Mouse (Mus musculus) hindbrain, embryonic 16.5 days (tissue): ENCODE measurements at regions not wholly inside any gene's neighbourhood (a gene's known extent, or its start where the extent isn't known, plus 50 kb on each side); places are given as distances from the start of the nearest gene placed in this dataset.

Source experiments
- ATAC-seq: fragments of 200-750 bp; cut with Nextera tagmentation; 2 replicates; pipeline ENCODE4 v1.8.0; 2017; ENCODE audit warnings: moderate TSS enrichment, moderate library complexity
- H3K27ac ChIP-seq: fragments of 300-500 bp; sonication (generic); 2 replicates; pipeline ENCODE4 v1.5.1; 2014; ENCODE audit warnings: low read depth, mild to moderate bottlenecking, control low read depth, low read length, moderate library complexity
- H3K27me3 ChIP-seq: fragments of 300-500 bp; sonication (generic); replicated peaks from 2 replicates; pipeline ENCODE4 v1.6.1; 2014; ENCODE audit warnings: low read length; ENCODE audit not compliant: control insufficient read depth, insufficient read depth
- H3K36me3 ChIP-seq: fragments of 300-500 bp; sonication (generic); 2 replicates; pipeline ENCODE4 v1.6.1; 2014; ENCODE audit warnings: mild to moderate bottlenecking, low read length, moderate library complexity, mixed read lengths; ENCODE audit not compliant: control insufficient read depth, insufficient read depth
- H3K4me1 ChIP-seq: fragments of 300-500 bp; sonication (generic); 2 replicates; pipeline ENCODE4 v1.6.1; 2014; ENCODE audit warnings: low read depth, low read length; ENCODE audit not compliant: control insufficient read depth, insufficient read depth
- H3K4me2 ChIP-seq: fragments of 300-500 bp; sonication (generic); 2 replicates; pipeline ENCODE4 v1.6.1; 2014; ENCODE audit warnings: mild to moderate bottlenecking, low read length, control low read depth, moderate library complexity
- H3K4me3 ChIP-seq: fragments of 300-500 bp; sonication (generic); 2 replicates; pipeline ENCODE4 v1.5.1; 2014; ENCODE audit warnings: mild to moderate bottlenecking, low read length, control low read depth, moderate library complexity
- H3K9ac ChIP-seq: fragments of 300-500 bp; sonication (generic); 2 replicates; pipeline ENCODE4 v1.6.1; 2014; ENCODE audit warnings: low read depth, mild to moderate bottlenecking, control low read depth, low read length, moderate library complexity
- H3K9me3 ChIP-seq: fragments of 300-500 bp; sonication (generic); 2 replicates; pipeline ENCODE4 v1.6.1; 2014; ENCODE audit warnings: mild to moderate bottlenecking, low read length, moderate library complexity; ENCODE audit not compliant: control insufficient read depth
- WGBS: fragments of 180-500 bp; shearing (Covaris S2); extraction: QIAGEN DNeasy Blood & Tissue Kit; methylation state at CpG from one replicate; pipeline ENCODE4 v1.1.7; 2014; 5-methylcytosine and 5-hydroxymethylcytosine counted together

DNA sequence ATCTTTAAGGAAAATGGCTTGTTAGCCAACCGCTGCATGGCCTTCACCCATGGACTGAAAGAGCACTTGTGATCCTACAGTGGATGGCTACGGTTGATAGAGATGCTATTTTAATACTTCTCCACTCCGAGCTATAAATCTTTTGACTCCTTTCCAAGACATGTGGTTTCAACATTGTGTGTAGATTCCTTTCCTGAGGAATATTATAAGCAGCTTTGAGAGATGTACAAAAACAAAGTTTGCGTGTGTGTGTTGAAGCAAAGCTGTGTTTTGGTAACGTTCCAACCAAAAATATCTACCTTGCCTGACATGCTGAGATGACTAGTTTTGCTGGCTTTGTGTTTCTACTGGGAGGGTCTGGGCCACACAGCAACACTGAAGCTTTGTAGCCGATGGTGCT, 83.0 kb downstream of the Zbtb18 start:
- WGBS: 79% methylated on average over 6 of the region's 6 CpGs
- Histone ChIP-seq H3K4me3 (no peak overlapping the region), H3K27me3 (no peaks in the 10 kb centered on the region), H3K9ac (no peak overlapping the region), H3K27ac (no peak overlapping the region), H3K4me2 (no peak overlapping the region), H3K4me1 (no peaks in the 10 kb centered on the region), H3K36me3 (no peaks in the 10 kb centered on the region), H3K9me3 (no peaks in the 10 kb centered on the region)
- no peak for ATAC-seq

- no peaks in the 10 kb centered on the region for H3K9me3 ChIP-seq
- no peak overlapping the region for H3K27ac ChIP-seq
- H3K4me3 ChIP-seq: no peak overlapping the region
- H3K4me1 ChIP-seq: no peaks in the 10 kb centered on the region
- no peaks in the 10 kb centered on the region for H3K27me3 ChIP-seq
- WGBS: 72% methylated on average over 2 of the region's 2 CpGs
- no peak overlapping the region for H3K4me2 ChIP-seq
- no peak overlapping the region for H3K9ac ChIP-seq
- H3K36me3 ChIP-seq: no peaks in the 10 kb centered on the region
- no peak for ATAC-seq
Observed at GRCm38 (mm10) chr1:177531791-177532190, 89.6 kb downstream of the Zbtb18 start.

DNA sequence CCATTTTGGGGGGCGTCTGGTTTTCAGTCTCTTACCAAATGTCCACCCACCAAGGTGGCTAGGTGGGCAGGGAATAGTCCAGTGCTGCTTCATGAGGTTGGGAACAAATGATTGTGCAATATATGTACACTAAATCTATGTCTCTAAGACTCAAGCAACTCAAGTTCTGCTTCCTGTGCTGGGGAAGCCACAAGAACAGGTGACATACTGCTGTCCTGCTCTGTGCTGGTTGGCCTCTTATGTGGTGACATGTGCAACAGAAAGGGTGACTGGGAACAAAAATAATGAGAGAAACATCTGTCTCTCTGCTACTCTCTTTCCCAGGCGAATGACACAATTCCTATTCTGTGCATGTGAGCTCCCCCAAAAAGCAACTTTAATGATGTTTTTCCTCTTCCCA, 90.5 kb downstream of the Zbtb18 start:
- 79% methylated on average over 2 of the region's 2 CpGs for WGBS
- ATAC-seq: no peak

GRCm38 (mm10) chr1:177533332-177533731, 91.2 kb downstream of the Zbtb18 start:
- no peak overlapping the region for H3K4me2 ChIP-seq
- ATAC-seq: no peak
- H3K27me3 ChIP-seq: no peaks in the 10 kb centered on the region
- no peak overlapping the region for H3K9ac ChIP-seq
- 87% methylated on average over 2 of the region's 2 CpGs for WGBS
- no peaks in the 10 kb centered on the region for H3K4me1 ChIP-seq
- H3K9me3 ChIP-seq: no peaks in the 10 kb centered on the region
- H3K27ac ChIP-seq: no peak overlapping the region
- no peaks in the 10 kb centered on the region for H3K36me3 ChIP-seq
- H3K4me3 ChIP-seq: no peak overlapping the region

More for the DNA sequence above, 90.5 kb downstream of the Zbtb18 start:
- no peaks in the 10 kb centered on the region for H3K36me3 ChIP-seq
- no peaks in the 10 kb centered on the region for H3K27me3 ChIP-seq
- no peaks in the 10 kb centered on the region for H3K9me3 ChIP-seq
- no peak overlapping the region for H3K27ac ChIP-seq
- H3K9ac ChIP-seq: no peak overlapping the region
- no peaks in the 10 kb centered on the region for H3K4me1 ChIP-seq
- H3K4me2 ChIP-seq: no peak overlapping the region
- H3K4me3 ChIP-seq: no peak overlapping the region

- no peaks in the 10 kb centered on the region for H3K9me3 ChIP-seq
Observed at GRCm38 (mm10) chr1:177545031-177545735, 103.0 kb downstream of the Zbtb18 start.

DNA sequence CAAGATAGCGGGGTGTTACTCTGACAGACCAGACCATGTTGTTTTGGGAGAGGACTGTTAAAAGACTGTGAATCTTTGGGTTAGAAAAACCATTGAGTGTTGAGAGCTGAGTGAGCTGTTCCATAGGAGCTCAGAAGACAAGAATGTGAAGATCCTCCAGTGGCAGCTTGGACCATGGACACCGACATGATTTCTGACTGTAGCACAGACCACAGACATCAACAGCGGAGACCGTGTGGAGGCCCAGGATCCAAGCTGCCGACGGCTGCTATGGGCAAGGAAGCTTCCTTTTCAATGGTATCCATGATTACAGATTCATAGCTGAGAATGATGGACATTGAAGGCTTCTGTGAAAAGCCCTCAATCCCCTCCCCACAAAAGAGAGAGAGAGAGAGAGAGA, 105.6 kb downstream of the Zbtb18 start:
- no peaks in the 10 kb centered on the region for H3K36me3 ChIP-seq
- no peak overlapping the region for H3K4me2 ChIP-seq
- no peaks in the 10 kb centered on the region for H3K9me3 ChIP-seq
- ATAC-seq: no peak
- no peaks in the 10 kb centered on the region for H3K4me1 ChIP-seq
- no peaks in the 10 kb centered on the region for H3K27me3 ChIP-seq
- H3K9ac ChIP-seq: no peak overlapping the region
- no peak overlapping the region for H3K4me3 ChIP-seq
- 89% methylated on average over 6 of the region's 6 CpGs for WGBS
- H3K27ac ChIP-seq: no peak overlapping the region

More at GRCm38 (mm10) chr1:177545031-177545735, 103.0 kb downstream of the Zbtb18 start:
- no peak for ATAC-seq
- Histone ChIP-seq H3K4me1 (no peaks in the 10 kb centered on the region), H3K4me2 (no peak overlapping the region), H3K27me3 (no peaks in the 10 kb centered on the region), H3K9ac (no peak overlapping the region), H3K4me3 (no peak overlapping the region), H3K36me3 (no peaks in the 10 kb centered on the region), H3K27ac (no peak overlapping the region)
- 84% methylated on average over 15 of the region's 15 CpGs for WGBS

DNA sequence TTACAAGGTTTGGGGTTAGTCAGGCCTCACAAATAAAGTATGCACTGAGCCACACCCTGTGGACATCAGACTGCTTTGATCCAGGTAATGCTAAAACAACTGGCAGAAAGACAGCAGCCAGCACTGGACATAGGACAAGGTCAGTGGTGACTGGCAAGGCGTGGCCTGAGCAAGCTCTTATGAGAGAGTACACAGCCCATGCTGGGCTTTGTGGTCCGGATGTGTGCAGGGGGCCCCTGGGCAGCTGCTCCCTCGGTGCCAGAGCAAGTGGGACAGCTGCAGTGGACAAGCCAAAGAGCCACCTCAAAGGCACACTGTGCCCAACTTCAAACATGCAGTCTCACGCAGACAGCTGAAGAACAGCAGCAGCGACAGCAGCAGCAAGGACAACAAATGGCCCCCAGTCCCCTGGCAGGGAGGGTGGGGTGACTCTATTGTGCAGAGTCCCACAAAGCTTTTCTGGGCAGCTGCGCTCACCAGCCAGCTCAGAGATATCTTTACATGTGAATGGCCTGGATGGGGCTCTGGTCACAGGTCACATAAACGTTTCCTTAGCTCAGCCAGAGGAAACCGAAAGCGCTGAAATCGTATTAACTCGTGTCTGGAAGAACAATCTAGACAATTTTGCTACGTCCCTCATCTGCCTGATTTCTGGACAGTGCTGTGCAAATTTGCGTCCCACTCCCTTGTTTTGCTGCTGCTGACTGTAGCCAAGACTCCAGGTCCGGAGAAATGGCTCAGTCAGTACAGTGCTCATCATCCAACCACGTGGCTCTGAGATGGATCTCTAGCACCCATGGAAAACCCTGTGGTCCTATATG, 113.5 kb downstream of the Zbtb18 start:
- Histone ChIP-seq H3K27ac (no peak overlapping the region), H3K9ac (0 out of 2 replicates have a peak overlapping the region, but pooled peaks have one; percentile 22), H3K9me3 (no peaks in the 10 kb centered on the region), H3K4me1 (peaks cover 5% of the 10 kb centered on the region), H3K27me3 (no peaks in the 10 kb centered on the region), H3K4me2 (peak overlapping the region; percentile 46), H3K4me3 (peak overlapping the region; percentile 21), H3K36me3 (no peaks in the 10 kb centered on the region)
- WGBS: 8% methylated on average over 15 of the region's 15 CpGs
- peak; percentile 72 for ATAC-seq

- Histone ChIP-seq H3K27me3 (no peaks in the 10 kb centered on the region), H3K4me1 (peaks cover 8% of the 10 kb centered on the region), H3K9ac (no peak overlapping the region), H3K4me3 (no peak overlapping the region), H3K27ac (no peak overlapping the region), H3K9me3 (no peaks in the 10 kb centered on the region), H3K4me2 (no peak overlapping the region), H3K36me3 (no peaks in the 10 kb centered on the region)
- ATAC-seq: no peak
- 79% methylated on average over 6 of the region's 6 CpGs for WGBS
Observed at GRCm38 (mm10) chr1:177557432-177557831, 115.3 kb downstream of the Zbtb18 start.

DNA sequence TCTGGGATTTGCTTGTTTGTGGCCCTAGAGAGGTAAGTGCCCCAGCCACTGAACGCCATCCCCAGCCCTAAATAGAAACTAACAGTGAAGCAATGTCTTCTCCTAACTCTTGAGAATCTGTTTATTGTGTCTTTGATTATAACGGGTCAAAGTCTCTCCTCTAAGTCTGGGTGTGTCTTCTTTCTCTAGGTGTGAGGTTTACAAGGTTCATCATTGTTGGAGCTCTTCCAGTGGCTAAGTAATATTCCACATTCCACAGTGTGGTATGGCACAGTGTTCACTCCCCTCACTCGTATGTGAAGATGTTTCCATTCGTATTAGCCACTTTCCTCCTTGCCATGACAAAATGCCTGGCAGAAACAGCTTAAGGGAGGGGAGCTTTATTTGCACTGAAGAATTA, 115.7 kb downstream of the Zbtb18 start:
- ATAC-seq: no peak
- peaks cover 8% of the 10 kb centered on the region for H3K4me1 ChIP-seq
- H3K9me3 ChIP-seq: no peaks in the 10 kb centered on the region
- no peak overlapping the region for H3K27ac ChIP-seq
- H3K4me3 ChIP-seq: no peak overlapping the region
- H3K4me2 ChIP-seq: no peak overlapping the region
- 71% methylated on average over 4 of the region's 4 CpGs for WGBS
- no peaks in the 10 kb centered on the region for H3K36me3 ChIP-seq
- no peak overlapping the region for H3K9ac ChIP-seq
- no peaks in the 10 kb centered on the region for H3K27me3 ChIP-seq
